Mouse (Mus musculus) bone marrow, adult 2 months (tissue): ENCODE results near the gene Ddx39. TPM values are rescaled to one million over a fixed set of nuclear protein-coding genes. Genes with fewer than 3 reads are reported as not detected.
A peak's percentile ranks its signal among the peaks of the same experiment; 100 is the strongest.

ENCODE experiments used
- H3K27ac ChIP-seq: fragments of 200-500 bp; 2 replicates; pipeline ENCODE4 v1.5.1; 2012; ENCODE audit warnings: low read depth, mild to moderate bottlenecking, control low read depth, inconsistent platforms, low read length; ENCODE audit not compliant: control insufficient read depth, poor library complexity, insufficient read depth
- H3K4me1 ChIP-seq: fragments of 200-500 bp; 2 replicates; pipeline ENCODE4 v1.6.1; 2011; ENCODE audit warnings: low read length; ENCODE audit not compliant: control insufficient read depth, insufficient read depth
- H3K4me3 ChIP-seq: fragments of 200-500 bp; replicated peaks from 2 replicates; pipeline ENCODE3; 2011; ENCODE audit warnings: mild to moderate bottlenecking, low read depth, low read length, control low read depth; ENCODE audit not compliant: control insufficient read depth
- CTCF ChIP-seq: fragments of 200-500 bp; IDR thresholded peaks from 2 replicates; pipeline ENCODE4 v1.5.1; 2011; ENCODE audit warnings: low read length, control low read depth; ENCODE audit not compliant: control insufficient read depth, insufficient read depth
- POLR2A ChIP-seq: fragments of 200-500 bp; IDR thresholded peaks from 2 replicates; pipeline ENCODE4 v1.6.1; 2011; ENCODE audit warnings: low read depth, mild to moderate bottlenecking, control low read depth, low read length, borderline replicate concordance; ENCODE audit not compliant: control insufficient read depth
- WGBS: fragments of 180-500 bp; shearing (Covaris S2); methylation state at CpG from one replicate; pipeline ENCODE4 v1.1.7; 2018; 5-methylcytosine and 5-hydroxymethylcytosine counted together
- polyA plus RNA-seq: library from polyadenylated mRNA; stranded (reverse); fragments of >200 nt; gene quantifications from 2 replicates; pipeline ENCODE4 v1.2.4, GENCODE M21; 2011; ENCODE audit warnings: low replicate concordance; ENCODE audit not compliant: missing spikeins, insufficient read depth, insufficient read length

The Ddx39 gene
- polyA plus RNA-seq, 1 experiment: 81.0 TPM

GRCm38 (mm10) chr8:83674497-83674896 is 40.5 kb upstream of the Ddx39 start:
- Histone ChIP-seq H3K4me3 (no peak overlapping the region), H3K4me1 (no peaks in the 10 kb centered on the region), H3K27ac (no peak overlapping the region)
- 91% methylated on average over 5 of the region's 5 CpGs for WGBS
- TF ChIP-seq CTCF: no peak
- no peak for TF ChIP-seq POLR2A

- Histone ChIP-seq H3K27ac (no peak overlapping the region), H3K4me1 (no peaks in the 10 kb centered on the region), H3K4me3 (no peak overlapping the region)
- 88% methylated on average over 12 of the region's 12 CpGs for WGBS
- TF ChIP-seq POLR2A (no peak), CTCF (no peak)
Measured at GRCm38 (mm10) chr8:83679866-83680265, 35.1 kb upstream of the Ddx39 start.

- Histone ChIP-seq H3K4me1 (no peaks in the 10 kb centered on the region), H3K27ac (no peak overlapping the region), H3K4me3 (no peak overlapping the region)
- no peak for TF ChIP-seq POLR2A
- no peak for TF ChIP-seq CTCF
- WGBS: 60% methylated on average over 5 of the region's 5 CpGs
Measured at GRCm38 (mm10) chr8:83680603-83681002, 34.4 kb upstream of the Ddx39 start.

- WGBS: 51% methylated on average over 6 of the region's 6 CpGs
- no peak overlapping the region for H3K4me3 ChIP-seq
- no peaks in the 10 kb centered on the region for H3K4me1 ChIP-seq
- no peak overlapping the region for H3K27ac ChIP-seq
- no peak for TF ChIP-seq CTCF
- no peak for TF ChIP-seq POLR2A
Measured at GRCm38 (mm10) chr8:83681099-83681498, 33.9 kb upstream of the Ddx39 start.

- Histone ChIP-seq H3K27ac (no peak overlapping the region), H3K4me3 (no peak overlapping the region), H3K4me1 (no peaks in the 10 kb centered on the region)
- TF ChIP-seq POLR2A (no peak), CTCF (no peak)
- 93% methylated on average over 9 of the region's 9 CpGs for WGBS
Measured at GRCm38 (mm10) chr8:83684517-83684916, 30.5 kb upstream of the Ddx39 start.

GRCm38 (mm10) chr8:83689264-83689663 is 25.7 kb upstream of the Ddx39 start:
- H3K4me1 ChIP-seq: peaks cover 2% of the 10 kb centered on the region; the same call in 1 of the 2 replicates
- H3K4me3 ChIP-seq: no peak overlapping the region
- no peak for TF ChIP-seq POLR2A
- no peak for TF ChIP-seq CTCF
- H3K27ac ChIP-seq: no peak overlapping the region
- WGBS: 87% methylated on average over 6 of the region's 6 CpGs

- 11% methylated on average over 10 of the region's 10 CpGs for WGBS
- peak overlapping the region; percentile 69 for H3K4me3 ChIP-seq
- TF ChIP-seq CTCF: no peak
- no peak for TF ChIP-seq POLR2A
- peaks cover 16% of the 10 kb centered on the region for H3K4me1 ChIP-seq
- H3K27ac ChIP-seq: peak overlapping the region; percentile 73; the same call in 1 of the 2 replicates
Measured at GRCm38 (mm10) chr8:83693609-83694236, 21.3 kb upstream of the Ddx39 start.

- WGBS: 57% methylated on average over 11 of the region's 11 CpGs
- Histone ChIP-seq H3K27ac (peak overlapping the region; percentile 73), H3K4me1 (peaks cover 16% of the 10 kb centered on the region), H3K4me3 (no peak overlapping the region)
- TF ChIP-seq POLR2A (no peak), CTCF (no peak)
Measured at GRCm38 (mm10) chr8:83694369-83695160, 20.4 kb upstream of the Ddx39 start.
